Mouse (Mus musculus) 3134 (cell line): ENCODE measurements around the gene Gm20547.

Experiments used
- DNase-seq: peaks from one replicate; pipeline ENCODE4 v3.0.0-alpha.2; 2011; ENCODE audit warnings: low spot score; ENCODE audit not compliant: insufficient read length; ENCODE audit errors: extremely low read depth

Gm20547 gene

GRCm38 (mm10) chr17:34808599-34809205 is 73.1 kb downstream of the Gm20547 start:
- DNase-seq = no peak

- DNase-seq = no peak
Measured at GRCm38 (mm10) chr17:34807176-34807575, 74.7 kb downstream of the Gm20547 start.
